Mouse (Mus musculus) T-helper 2 cell (primary cell): Measurements from ENCODE around the gene Sult4a1.

Source experiments
- in situ Hi-C: fragments of 300-600 bp; cut with MboI, MseI; formaldehyde crosslinking; loops from one replicate; pipeline ENCODE4 v1.15.1; 2025; ENCODE audit warnings: high pct_unique_total_duplicates

Gene Sult4a1

DNA sequence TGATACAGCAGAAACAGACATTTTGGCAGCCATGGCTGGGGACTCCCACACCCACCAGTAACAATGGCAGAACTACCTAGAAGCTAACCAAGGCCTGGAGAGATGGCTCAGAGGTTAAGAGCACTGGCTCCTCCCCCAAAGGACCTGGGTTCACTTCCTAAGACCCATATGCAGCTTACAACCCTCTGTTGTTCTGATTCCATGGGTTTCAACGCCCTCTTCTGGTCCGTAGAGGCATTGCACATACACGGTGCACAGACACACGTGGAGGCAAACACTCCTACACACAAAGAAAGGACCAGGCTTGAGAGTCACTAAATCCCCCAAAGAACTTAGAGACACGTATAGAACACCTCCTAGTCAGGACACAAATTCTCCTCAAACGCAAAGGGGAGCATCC lies 60.0 kb downstream of the Sult4a1 start:
- in situ Hi-C loops, result no loop called here

DNA sequence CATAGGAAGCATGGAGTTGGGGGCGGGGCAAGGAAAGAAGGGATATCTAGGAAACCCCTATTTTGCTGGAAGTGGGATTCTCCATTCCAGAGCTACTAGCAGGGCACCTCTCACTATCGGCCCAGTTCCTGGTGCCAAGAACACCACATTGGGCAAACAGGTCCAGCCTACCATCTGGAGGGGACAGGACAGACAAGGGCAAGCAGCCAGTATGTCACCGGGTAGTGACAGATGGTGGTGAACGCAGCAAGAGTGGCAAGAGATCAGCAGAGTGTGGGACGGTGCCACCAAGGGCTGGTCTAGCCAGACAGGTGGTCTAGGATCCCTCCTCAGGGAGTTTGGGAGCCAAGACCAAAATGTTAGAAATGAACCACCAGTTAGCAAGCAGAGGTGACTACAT lies 68.5 kb downstream of the Sult4a1 start:
- in situ Hi-C loops, result no loop called here
